Mouse (Mus musculus): ENCODE data around the gene Gm49392.

DNA sequence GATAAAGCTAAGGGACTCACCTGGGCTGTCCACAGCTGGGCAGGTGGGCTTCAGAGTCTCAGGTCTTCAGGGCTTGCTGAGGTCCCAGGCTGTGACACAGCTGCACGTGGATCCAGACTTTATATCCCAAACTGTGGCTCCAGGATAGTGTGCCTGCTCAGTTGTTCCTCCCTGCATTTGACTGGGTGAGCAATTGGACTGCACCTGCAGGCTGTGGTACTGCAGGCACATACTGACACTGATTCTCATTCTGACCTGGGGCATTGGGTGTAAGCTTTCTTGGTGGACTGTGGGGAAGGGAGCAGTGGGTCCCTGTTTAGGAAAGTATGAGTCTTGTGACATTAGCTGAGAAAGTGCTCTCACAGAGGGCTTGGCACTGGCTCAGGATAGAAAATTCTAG, 93.9 kb downstream of the Gm49392 start, which contains the start of gene Ctsll3:
- no peak for TF ChIP-seq CTCF (conservative IDR thresholded peaks at IDR 0.05; ENCODE audit: low read length)
- TF ChIP-seq NANOG (IDR thresholded peaks at IDR 0.05; ENCODE audit: borderline replicate concordance, low read length) = no peak
